Mouse (Mus musculus) C2C12 (cell line): Measurements from ENCODE around the gene Gnat1. TPM values are rescaled to one million over a fixed set of nuclear protein-coding genes. Genes with fewer than 3 reads are reported as not detected.

ENCODE experiments used
- H3K27me3 ChIP-seq: one replicate; pipeline ENCODE4 v1.6.1; 2011; ENCODE audit not compliant: control insufficient read depth, insufficient read depth, insufficient read length
- H3K36me3 ChIP-seq: one replicate; pipeline ENCODE4 v1.6.1; 2011; ENCODE audit not compliant: control insufficient read depth, insufficient read depth
- H3K4me3 ChIP-seq: one replicate; pipeline ENCODE4 v1.5.1; 2011; ENCODE audit warnings: mild to moderate bottlenecking, control low read depth; ENCODE audit not compliant: poor library complexity, insufficient read depth, severe bottlenecking
- H3K79me2 ChIP-seq: one replicate; pipeline ENCODE4 v1.6.1; 2011; ENCODE audit not compliant: control insufficient read depth, insufficient read depth
- H3K79me3 ChIP-seq: one replicate; pipeline ENCODE4 v1.6.1; 2011; ENCODE audit warnings: low read depth, control low read depth
- H3ac ChIP-seq: one replicate; pipeline ENCODE3; 2011; ENCODE audit warnings: low read depth; ENCODE audit not compliant: control insufficient read depth, insufficient read length
- CEBPB ChIP-seq: IDR thresholded peaks from one replicate; pipeline ENCODE4 v1.6.1; 2011; ENCODE audit warnings: low read depth, mild to moderate bottlenecking, control low read depth, moderate library complexity
- CTCF ChIP-seq: IDR thresholded peaks from one replicate; pipeline ENCODE4 v1.5.1; 2011; ENCODE audit not compliant: control insufficient read depth, insufficient read depth, insufficient read length
- FOSL1 ChIP-seq: IDR thresholded peaks from one replicate; pipeline ENCODE4 v1.8.0; 2011; ENCODE audit warnings: mild to moderate bottlenecking, low read length; ENCODE audit not compliant: poor library complexity, insufficient read depth, severe bottlenecking
- MAX ChIP-seq: IDR thresholded peaks from one replicate; pipeline ENCODE4 v1.6.1; 2011; ENCODE audit warnings: mild to moderate bottlenecking, control low read depth
- MYOD1 ChIP-seq: IDR thresholded peaks from one replicate; pipeline ENCODE4 v1.6.1; 2011; ENCODE audit warnings: low read depth; ENCODE audit not compliant: control insufficient read depth, insufficient read length
- MYOG ChIP-seq: IDR thresholded peaks from one replicate; pipeline ENCODE4 v1.6.1; 2011; ENCODE audit not compliant: control insufficient read depth, insufficient read length; ENCODE audit errors: extremely low read depth
- USF1 ChIP-seq: IDR thresholded peaks from one replicate; pipeline ENCODE4 v1.6.1; 2011; ENCODE audit warnings: low read depth, mild to moderate bottlenecking, control low read depth, moderate library complexity
- polyA plus RNA-seq: library from polyadenylated mRNA; unstranded; fragments of >200 nt; fragmentation: generic; extraction: Trizol; gene quantifications from one replicate; pipeline ENCODE4 v1.2.1, GENCODE M21; 2012; ENCODE audit warnings: missing spikeins

The Gnat1 gene
- polyA plus RNA-seq, 1 experiment = 0.01 TPM

DNA sequence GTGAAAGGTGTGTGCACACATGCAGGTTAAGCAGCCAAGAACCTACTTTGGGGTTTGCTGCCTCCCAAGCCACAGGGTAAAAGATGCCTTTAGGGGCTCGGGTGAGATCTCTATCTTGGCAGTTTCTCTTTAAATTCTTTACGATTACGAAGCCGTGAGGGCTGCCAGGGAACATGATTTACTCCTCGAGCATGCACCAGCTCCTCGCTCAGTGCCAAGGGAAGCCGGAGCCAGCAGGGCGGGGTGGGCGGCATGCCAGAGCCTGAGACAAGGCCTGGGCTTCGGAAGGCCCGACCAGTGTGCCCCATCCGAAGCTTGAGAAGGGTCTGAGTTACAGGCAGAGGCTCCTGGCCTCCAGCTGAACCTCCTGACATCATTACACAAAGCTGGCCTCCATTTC lies 22.1 kb upstream of the Gnat1 start:
- Histone ChIP-seq H3K27me3 (peaks cover 10% of the 10 kb centered on the region), H3K79me3 (no peaks in the 10 kb centered on the region), H3K36me3 (no peaks in the 10 kb centered on the region), H3K4me3 (no peak overlapping the region), H3ac (no peak overlapping the region), H3K79me2 (no peaks in the 10 kb centered on the region)
- TF ChIP-seq MYOD1 (no peak), MAX (no peak), MYOG (no peak)

GRCm38 (mm10) chr9:107700114-107700571 lies 20.6 kb upstream of the Gnat1 start:
- no peak overlapping the region for H3K4me3 ChIP-seq
- H3K36me3 ChIP-seq = no peaks in the 10 kb centered on the region

DNA sequence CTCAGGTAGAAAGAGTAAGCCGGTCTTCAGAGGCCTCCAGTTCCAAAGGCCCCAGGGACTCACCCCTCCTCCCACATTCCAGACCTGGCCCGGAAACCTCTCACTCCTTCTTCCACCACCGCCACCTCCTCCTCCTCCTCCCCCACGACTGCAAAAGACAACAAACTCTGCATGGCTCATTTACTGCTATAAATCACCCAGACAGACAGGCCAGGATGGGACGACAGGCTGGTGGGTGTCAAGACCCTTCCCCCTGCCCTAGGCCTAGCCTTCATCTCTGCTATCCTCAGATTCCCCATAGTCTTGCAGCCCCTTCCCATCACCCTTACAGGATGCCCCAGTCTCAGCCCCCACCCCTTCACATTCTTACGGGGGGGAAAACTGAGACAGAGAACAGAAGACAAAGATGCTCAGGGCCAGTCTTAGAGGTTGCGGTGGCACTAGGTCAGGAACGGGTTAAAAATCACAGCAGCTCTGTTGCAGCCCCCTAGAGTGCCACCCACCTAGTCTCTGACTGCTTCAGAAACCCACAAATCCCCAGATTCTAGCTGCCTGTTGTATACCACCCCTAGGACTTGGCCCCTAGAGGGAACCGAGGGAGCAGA lies 20.0 kb upstream of the Gnat1 start:
- Histone ChIP-seq H3ac (no peak overlapping the region), H3K36me3 (no peaks in the 10 kb centered on the region), H3K4me3 (no peak overlapping the region), H3K79me3 (no peaks in the 10 kb centered on the region), H3K27me3 (no peaks in the 10 kb centered on the region), H3K79me2 (no peaks in the 10 kb centered on the region)
- TF ChIP-seq CEBPB (no peak), USF1 (no peak), MYOD1 (no peak), MYOG (no peak), CTCF (no peak), MAX (no peak), FOSL1 (no peak)

More at GRCm38 (mm10) chr9:107700114-107700571, 20.6 kb upstream of the Gnat1 start:
- no peaks in the 10 kb centered on the region for H3K79me2 ChIP-seq
- H3ac ChIP-seq = no peak overlapping the region
- H3K27me3 ChIP-seq = peaks cover under 1% of the 10 kb centered on the region
- TF ChIP-seq FOSL1 (no peak), CTCF (no peak), MAX (no peak), MYOD1 (no peak), USF1 (no peak), MYOG (no peak), CEBPB (no peak)
- no peaks in the 10 kb centered on the region for H3K79me3 ChIP-seq

DNA sequence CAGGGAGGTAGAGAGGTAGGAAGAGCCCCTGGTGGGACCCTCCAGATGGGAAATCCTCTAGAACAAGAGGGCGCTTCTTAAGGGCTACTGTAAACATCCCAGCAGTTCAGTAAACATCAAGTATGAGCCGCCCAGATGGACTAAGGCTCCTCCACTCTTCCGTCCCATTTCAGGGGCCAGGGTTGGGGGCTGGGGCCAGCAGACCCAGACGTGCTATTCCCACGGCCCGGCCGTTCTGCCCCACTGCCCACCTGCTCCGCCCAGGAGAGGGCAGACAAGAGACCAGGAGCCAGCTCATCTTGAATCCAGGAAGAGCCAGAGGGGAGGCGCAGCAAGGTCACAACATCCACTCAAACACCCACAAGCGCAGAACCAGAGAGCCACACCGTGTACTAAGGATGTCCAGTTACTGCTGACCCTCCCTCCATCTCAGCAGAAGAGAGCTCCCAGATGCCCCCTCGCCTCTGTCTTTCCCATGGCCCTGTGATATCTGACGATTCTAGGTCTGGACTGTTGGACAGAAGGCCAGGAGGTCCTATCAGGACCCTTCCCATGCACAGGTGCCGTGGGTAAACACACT lies 19.2 kb upstream of the Gnat1 start:
- Histone ChIP-seq H3ac (no peak overlapping the region), H3K79me3 (no peaks in the 10 kb centered on the region), H3K36me3 (no peaks in the 10 kb centered on the region)

DNA sequence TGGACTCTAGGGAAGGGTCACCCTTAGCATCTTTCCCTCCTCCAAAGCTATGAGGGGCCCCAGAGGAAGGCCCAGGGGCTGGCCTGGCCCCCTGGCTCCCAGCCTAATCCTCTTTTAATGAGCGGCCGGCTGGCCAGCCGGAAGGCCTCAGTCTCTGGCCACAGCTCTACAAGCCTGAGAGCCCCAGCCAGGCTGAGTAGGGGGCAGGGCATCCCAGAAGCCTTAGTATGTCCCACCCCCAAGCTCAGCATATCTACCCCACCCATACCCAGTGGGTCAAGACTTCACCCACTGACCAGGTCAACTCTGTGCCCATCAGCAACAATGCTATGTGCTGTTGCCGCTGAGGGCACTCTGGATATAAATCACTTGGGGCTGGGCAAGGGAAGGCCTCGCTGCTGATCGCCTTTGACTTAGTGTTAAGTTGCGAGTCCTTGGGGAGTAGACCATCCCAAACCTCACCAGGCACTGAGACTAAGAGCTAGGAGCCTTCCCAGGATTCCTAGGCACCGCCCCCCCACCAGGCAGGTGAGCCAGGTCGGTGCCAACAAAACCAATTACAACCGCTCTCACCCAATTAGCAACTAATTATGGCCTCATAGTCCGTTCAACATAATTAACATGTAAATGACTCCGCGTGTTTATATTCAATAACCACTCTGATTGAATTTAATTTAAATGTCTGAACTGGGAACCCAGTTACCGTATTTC lies 18.5 kb upstream of the Gnat1 start:
- Histone ChIP-seq H3K36me3 (no peaks in the 10 kb centered on the region), H3K4me3 (no peak overlapping the region), H3K79me3 (no peaks in the 10 kb centered on the region), H3ac (no peak overlapping the region), H3K27me3 (no peaks in the 10 kb centered on the region), H3K79me2 (no peaks in the 10 kb centered on the region)
- TF ChIP-seq FOSL1 (no peak), USF1 (no peak), MYOG (no peak), CEBPB (no peak), CTCF (no peak), MYOD1 (no peak), MAX (no peak)

More for the DNA sequence above, 19.2 kb upstream of the Gnat1 start:
- Histone ChIP-seq H3K4me3 (no peak overlapping the region), H3K27me3 (no peaks in the 10 kb centered on the region), H3K79me2 (no peaks in the 10 kb centered on the region)
- no peak for TF ChIP-seq CTCF
- no peak for TF ChIP-seq MYOD1
- no peak for TF ChIP-seq FOSL1
- TF ChIP-seq MAX = no peak
- no peak for TF ChIP-seq CEBPB
- no peak for TF ChIP-seq USF1
- TF ChIP-seq MYOG = no peak
